Mouse (Mus musculus): ENCODE measurements around the gene Hs3st6. TPM values are rescaled to one million over a fixed set of nuclear protein-coding genes. Genes with fewer than 3 reads are reported as not detected.

Hs3st6 gene
- polyA plus RNA-seq, 1 experiment from 2014 or later = 0.18 TPM

GRCm38 (mm10) chr17:24738238-24738637, 14.6 kb upstream of the Hs3st6 start:
- no peaks in the 10 kb centered on the region for H3K27me3 ChIP-seq (ENCODE audit: control insufficient read depth, insufficient read depth, low read length)
- no peak for ATAC-seq (ENCODE audit: insufficient number of reproducible peaks, insufficient read depth, low FRiP score, low read depth)
- WGBS = 83% methylated on average over 4 of the region's 4 CpGs
- H3K9me3 ChIP-seq (ENCODE audit: control insufficient read depth, low read length) = no peaks in the 10 kb centered on the region
- no peak overlapping the region for H3K4me3 ChIP-seq (ENCODE audit: control insufficient read depth in 1 of 2, insufficient read depth in 1 of 2, low read depth in 1 of 2, low read length in 2 of 2)
- no peak overlapping the region for H3K4me2 ChIP-seq (ENCODE audit: low read length)
- H3K9ac ChIP-seq (ENCODE audit: low read length) = no peak overlapping the region
- peaks cover 4 to 12% of the 10 kb centered on the region in 2 experiments for H3K4me1 ChIP-seq (ENCODE audit: control insufficient read depth in 2 of 2, insufficient read depth in 2 of 2, low read length in 2 of 2)
- H3K36me3 ChIP-seq (ENCODE audit: control insufficient read depth, insufficient read depth, low read length) = peaks cover 31% of the 10 kb centered on the region
- H3K27ac ChIP-seq (replicated peaks in 1 of 2; ENCODE audit: control insufficient read depth in 1 of 2, insufficient read depth in 1 of 2, low read depth in 2 of 2, low read length in 2 of 2) = no peak overlapping the region

GRCm38 (mm10) chr17:24739926-24740325, 12.9 kb upstream of the Hs3st6 start:
- H3K9ac ChIP-seq (ENCODE audit: low read length) = no peak overlapping the region
- H3K36me3 ChIP-seq (ENCODE audit: control insufficient read depth, insufficient read depth, low read length) = peaks cover 31% of the 10 kb centered on the region
- no peak for ATAC-seq (ENCODE audit: insufficient number of reproducible peaks, insufficient read depth, low FRiP score, low read depth)
- peaks cover 4 to 12% of the 10 kb centered on the region in 2 experiments for H3K4me1 ChIP-seq (ENCODE audit: control insufficient read depth in 2 of 2, insufficient read depth in 2 of 2, low read length in 2 of 2)
- WGBS = 81% methylated on average over 8 of the region's 8 CpGs
- H3K27me3 ChIP-seq (ENCODE audit: control insufficient read depth, insufficient read depth, low read length) = no peaks in the 10 kb centered on the region
- no peaks in the 10 kb centered on the region for H3K9me3 ChIP-seq (ENCODE audit: control insufficient read depth, low read length)
- H3K4me3 ChIP-seq (ENCODE audit: control insufficient read depth in 1 of 2, insufficient read depth in 1 of 2, low read depth in 1 of 2, low read length in 2 of 2) = no peak overlapping the region
- H3K27ac ChIP-seq (replicated peaks in 1 of 2; ENCODE audit: control insufficient read depth in 1 of 2, insufficient read depth in 1 of 2, low read depth in 2 of 2, low read length in 2 of 2) = no peak overlapping the region
- H3K4me2 ChIP-seq (ENCODE audit: low read length) = no peak overlapping the region

GRCm38 (mm10) chr17:24742307-24742706, 10.5 kb upstream of the Hs3st6 start:
- Histone ChIP-seq H3K4me1 (ENCODE audit: control insufficient read depth in 2 of 2, insufficient read depth in 2 of 2, low read length in 2 of 2) (peaks cover under 1 to 3% of the 10 kb centered on the region in 2 experiments; a peak in 2 of 4 replicates), H3K27me3 (ENCODE audit: control insufficient read depth, insufficient read depth, low read length) (no peaks in the 10 kb centered on the region), H3K9me3 (ENCODE audit: control insufficient read depth, low read length) (no peaks in the 10 kb centered on the region), H3K4me3 (ENCODE audit: control insufficient read depth in 1 of 2, insufficient read depth in 1 of 2, low read depth in 1 of 2, low read length in 2 of 2) (no peak overlapping the region), H3K4me2 (ENCODE audit: low read length) (no peak overlapping the region), H3K36me3 (ENCODE audit: control insufficient read depth, insufficient read depth, low read length) (peaks cover 31% of the 10 kb centered on the region), H3K9ac (ENCODE audit: low read length) (no peak overlapping the region), H3K27ac (replicated peaks in 1 of 2; ENCODE audit: control insufficient read depth in 1 of 2, insufficient read depth in 1 of 2, low read depth in 2 of 2, low read length in 2 of 2) (no peak overlapping the region)
- no peak for ATAC-seq (ENCODE audit: insufficient number of reproducible peaks, insufficient read depth, low FRiP score, low read depth)
- WGBS = 70% methylated on average over 8 of the region's 8 CpGs

- H3K9me3 ChIP-seq (ENCODE audit: control insufficient read depth, low read length) = no peaks in the 10 kb centered on the region
- H3K4me1 ChIP-seq (ENCODE audit: control insufficient read depth in 2 of 2, insufficient read depth in 2 of 2, low read length in 2 of 2) = no peaks in the 10 kb centered on the region
- no peak overlapping the region for H3K9ac ChIP-seq (ENCODE audit: low read length)
- no peak overlapping the region for H3K4me2 ChIP-seq (ENCODE audit: low read length)
- no peak overlapping the region for H3K4me3 ChIP-seq (ENCODE audit: control insufficient read depth in 1 of 2, insufficient read depth in 1 of 2, low read depth in 1 of 2, low read length in 2 of 2)
- no peaks in the 10 kb centered on the region; the same call in 1 of the 2 replicates for H3K27me3 ChIP-seq (ENCODE audit: control insufficient read depth, insufficient read depth, low read length)
- no peak overlapping the region for H3K27ac ChIP-seq (replicated peaks in 1 of 2; ENCODE audit: control insufficient read depth in 1 of 2, insufficient read depth in 1 of 2, low read depth in 2 of 2, low read length in 2 of 2)
- peaks cover 31% of the 10 kb centered on the region for H3K36me3 ChIP-seq (ENCODE audit: control insufficient read depth, insufficient read depth, low read length)
- WGBS = 64% methylated on average over 5 of the region's 5 CpGs
- no peak for ATAC-seq (ENCODE audit: insufficient number of reproducible peaks, insufficient read depth, low FRiP score, low read depth)
These were observed 8.9 kb upstream of the Hs3st6 start for GRCm38 (mm10) chr17:24743896-24744295.

- Histone ChIP-seq H3K4me2 (ENCODE audit: low read length) (no peak overlapping the region), H3K27ac (replicated peaks in 1 of 2; ENCODE audit: control insufficient read depth in 1 of 2, insufficient read depth in 1 of 2, low read depth in 2 of 2, low read length in 2 of 2) (no peak overlapping the region), H3K4me3 (ENCODE audit: control insufficient read depth in 1 of 2, insufficient read depth in 1 of 2, low read depth in 1 of 2, low read length in 2 of 2) (no peak overlapping the region), H3K4me1 (ENCODE audit: control insufficient read depth in 2 of 2, insufficient read depth in 2 of 2, low read length in 2 of 2) (no peaks in the 10 kb centered on the region), H3K27me3 (ENCODE audit: control insufficient read depth, insufficient read depth, low read length) (no peaks in the 10 kb centered on the region; the same call in 1 of the 2 replicates), H3K9ac (ENCODE audit: low read length) (no peak overlapping the region), H3K9me3 (ENCODE audit: control insufficient read depth, low read length) (no peaks in the 10 kb centered on the region), H3K36me3 (ENCODE audit: control insufficient read depth, insufficient read depth, low read length) (peaks cover 31% of the 10 kb centered on the region)
- 66% methylated on average over 3 of the region's 3 CpGs for WGBS
- no peak for ATAC-seq (ENCODE audit: insufficient number of reproducible peaks, insufficient read depth, low FRiP score, low read depth)
These were observed 8.4 kb upstream of the Hs3st6 start for GRCm38 (mm10) chr17:24744381-24744780.

- H3K27me3 ChIP-seq (ENCODE audit: control insufficient read depth, insufficient read depth, low read length) = peaks cover 11% of the 10 kb centered on the region
- ATAC-seq (ENCODE audit: insufficient number of reproducible peaks, insufficient read depth, low FRiP score, low read depth) = no peak
- H3K36me3 ChIP-seq (ENCODE audit: control insufficient read depth, insufficient read depth, low read length) = peaks cover 21% of the 10 kb centered on the region; the same call in 1 of the 2 replicates
- no peaks in the 10 kb centered on the region for H3K9me3 ChIP-seq (ENCODE audit: control insufficient read depth, low read length)
- H3K4me2 ChIP-seq (ENCODE audit: low read length) = no peak overlapping the region
- H3K9ac ChIP-seq (ENCODE audit: low read length) = no peak overlapping the region
- H3K4me1 ChIP-seq (ENCODE audit: control insufficient read depth in 2 of 2, insufficient read depth in 2 of 2, low read length in 2 of 2) = no peaks in the 10 kb centered on the region
- 22% methylated on average over 7 of the region's 7 CpGs for WGBS
- no peak overlapping the region for H3K4me3 ChIP-seq (ENCODE audit: control insufficient read depth in 1 of 2, insufficient read depth in 1 of 2, low read depth in 1 of 2, low read length in 2 of 2)
- H3K27ac ChIP-seq (replicated peaks in 1 of 2; ENCODE audit: control insufficient read depth in 1 of 2, insufficient read depth in 1 of 2, low read depth in 2 of 2, low read length in 2 of 2) = no peak overlapping the region
These were observed 7.0 kb upstream of the Hs3st6 start for GRCm38 (mm10) chr17:24745526-24746497.

GRCm38 (mm10) chr17:24746986-24747385, 5.8 kb upstream of the Hs3st6 start:
- Histone ChIP-seq H3K4me3 (ENCODE audit: control insufficient read depth in 1 of 2, insufficient read depth in 1 of 2, low read depth in 1 of 2, low read length in 2 of 2) (no peak overlapping the region), H3K27me3 (ENCODE audit: control insufficient read depth, insufficient read depth, low read length) (peaks cover 21% of the 10 kb centered on the region), H3K9me3 (ENCODE audit: control insufficient read depth, low read length) (no peaks in the 10 kb centered on the region), H3K36me3 (ENCODE audit: control insufficient read depth, insufficient read depth, low read length) (peaks cover 10% of the 10 kb centered on the region; the same call in 1 of the 2 replicates), H3K4me1 (ENCODE audit: control insufficient read depth in 2 of 2, insufficient read depth in 2 of 2, low read length in 2 of 2) (no peaks in the 10 kb centered on the region), H3K4me2 (ENCODE audit: low read length) (no peak overlapping the region), H3K9ac (ENCODE audit: low read length) (no peak overlapping the region), H3K27ac (replicated peaks in 1 of 2; ENCODE audit: control insufficient read depth in 1 of 2, insufficient read depth in 1 of 2, low read depth in 2 of 2, low read length in 2 of 2) (no peak overlapping the region)
- no peak for ATAC-seq (ENCODE audit: insufficient number of reproducible peaks, insufficient read depth, low FRiP score, low read depth)
- 34% methylated on average over 4 of the region's 4 CpGs for WGBS
